Mouse (Mus musculus) liver, embryonic 13.5 days (tissue): ENCODE measurements at regions not wholly inside any gene's neighbourhood (a gene's known extent, or its start where the extent isn't known, plus 50 kb on each side); places are given as distances from the start of the nearest gene placed in this dataset.
A peak's percentile ranks its signal among the peaks of the same experiment; 100 is the strongest.

Experiments
- ATAC-seq: fragments of 200-750 bp; cut with Nextera tagmentation; 2 replicates; pipeline ENCODE4 v1.8.0; 2017; ENCODE audit warnings: low read depth, mild to moderate bottlenecking, moderate number of reproducible peaks, moderate library complexity
- DNase-seq: peaks from one replicate; pipeline ENCODE4 v3.0.0; 2022
- H3K27ac ChIP-seq: fragments of 300-500 bp; sonication (generic); 2 replicates; pipeline ENCODE4 v1.5.1; 2015; ENCODE audit warnings: moderate library complexity, mild to moderate bottlenecking, inconsistent platforms
- H3K27me3 ChIP-seq: fragments of 300-500 bp; sonication (generic); 2 replicates; pipeline ENCODE4 v1.6.1; 2015; ENCODE audit warnings: mild to moderate bottlenecking, inconsistent platforms
- H3K36me3 ChIP-seq: fragments of 300-500 bp; sonication (generic); 2 replicates; pipeline ENCODE4 v1.6.1; 2015; ENCODE audit warnings: mild to moderate bottlenecking, inconsistent platforms
- H3K4me1 ChIP-seq: fragments of 300-500 bp; sonication (generic); replicated peaks from 2 replicates; pipeline ENCODE4 v1.6.1; 2015; ENCODE audit warnings: inconsistent platforms
- H3K4me2 ChIP-seq: fragments of 300-500 bp; sonication (generic); 2 replicates; pipeline ENCODE4 v1.6.1; 2015; ENCODE audit warnings: inconsistent platforms, mild to moderate bottlenecking, moderate library complexity
- H3K4me3 ChIP-seq: fragments of 300-500 bp; sonication (generic); replicated peaks from 2 replicates; pipeline ENCODE4 v1.5.1; 2015; ENCODE audit warnings: mild to moderate bottlenecking, inconsistent platforms
- H3K9ac ChIP-seq: fragments of 300-500 bp; sonication (generic); 2 replicates; pipeline ENCODE4 v1.6.1; 2015; ENCODE audit warnings: mild to moderate bottlenecking, inconsistent platforms
- H3K9me3 ChIP-seq: fragments of 300-500 bp; sonication (generic); replicated peaks from 2 replicates; pipeline ENCODE4 v1.6.1; 2016; ENCODE audit warnings: inconsistent platforms
- WGBS: fragments of 180-500 bp; shearing (Covaris S2); methylation state at CpG from one replicate; pipeline ENCODE4 v1.1.7; 2015; ENCODE audit not compliant: insufficient replicate concordance; 5-methylcytosine and 5-hydroxymethylcytosine counted together

- WGBS: 64% methylated on average over 3 of the region's 3 CpGs
- Histone ChIP-seq H3K4me3 (no peak overlapping the region), H3K27me3 (no peaks in the 10 kb centered on the region), H3K27ac (no peak overlapping the region), H3K9me3 (no peaks in the 10 kb centered on the region), H3K9ac (no peak overlapping the region), H3K36me3 (no peaks in the 10 kb centered on the region), H3K4me1 (no peaks in the 10 kb centered on the region), H3K4me2 (no peak overlapping the region)
- DNase-seq (no peak), ATAC-seq (no peak)
Observed at GRCm38 (mm10) chr14:14596057-14596809, 105.8 kb upstream of the Slc4a7 start.

GRCm38 (mm10) chr14:14599586-14599985 is 102.5 kb upstream of the Slc4a7 start:
- H3K4me3 ChIP-seq: no peak overlapping the region
- H3K4me2 ChIP-seq: no peak overlapping the region
- H3K36me3 ChIP-seq: no peaks in the 10 kb centered on the region
- H3K4me1 ChIP-seq: no peaks in the 10 kb centered on the region
- DNase-seq: no peak
- no peak for ATAC-seq
- no peaks in the 10 kb centered on the region for H3K27me3 ChIP-seq
- no peak overlapping the region for H3K27ac ChIP-seq
- no peaks in the 10 kb centered on the region for H3K9me3 ChIP-seq
- WGBS: 28% methylated on average over 2 of the region's 2 CpGs
- H3K9ac ChIP-seq: no peak overlapping the region

- DNase-seq (no peak), ATAC-seq (no peak)
- H3K4me2 ChIP-seq: no peak overlapping the region
Observed at GRCm38 (mm10) chr14:14599990-14600389, 102.1 kb upstream of the Slc4a7 start.

GRCm38 (mm10) chr14:14603439-14603838 is 98.6 kb upstream of the Slc4a7 start:
- WGBS: 29% methylated on average over 1 of the region's 1 CpGs
- H3K27ac ChIP-seq: no peak overlapping the region
- DNase-seq: no peak
- no peak for ATAC-seq
- H3K4me2 ChIP-seq: no peak overlapping the region
- no peaks in the 10 kb centered on the region for H3K36me3 ChIP-seq
- H3K4me3 ChIP-seq: no peak overlapping the region
- H3K4me1 ChIP-seq: no peaks in the 10 kb centered on the region
- no peak overlapping the region for H3K9ac ChIP-seq
- no peaks in the 10 kb centered on the region for H3K9me3 ChIP-seq
- no peaks in the 10 kb centered on the region for H3K27me3 ChIP-seq

More at GRCm38 (mm10) chr14:14599990-14600389, 102.1 kb upstream of the Slc4a7 start:
- Histone ChIP-seq H3K27me3 (no peaks in the 10 kb centered on the region), H3K36me3 (no peaks in the 10 kb centered on the region), H3K9me3 (no peaks in the 10 kb centered on the region), H3K9ac (no peak overlapping the region), H3K27ac (no peak overlapping the region), H3K4me3 (no peak overlapping the region), H3K4me1 (no peaks in the 10 kb centered on the region)
- WGBS: 33% methylated on average over 6 of the region's 6 CpGs

GRCm38 (mm10) chr14:14607074-14607473 is 95.0 kb upstream of the Slc4a7 start:
- Histone ChIP-seq H3K4me2 (no peak overlapping the region), H3K9me3 (no peaks in the 10 kb centered on the region), H3K4me1 (no peaks in the 10 kb centered on the region), H3K9ac (no peak overlapping the region), H3K4me3 (no peak overlapping the region), H3K27me3 (no peaks in the 10 kb centered on the region), H3K27ac (no peak overlapping the region), H3K36me3 (no peaks in the 10 kb centered on the region)
- ATAC-seq (no peak), DNase-seq (no peak)
- WGBS: 77% methylated on average over 3 of the region's 3 CpGs

- DNase-seq (no peak), ATAC-seq (no peak)
- Histone ChIP-seq H3K9me3 (no peaks in the 10 kb centered on the region), H3K4me2 (no peak overlapping the region), H3K9ac (no peak overlapping the region), H3K4me3 (no peak overlapping the region), H3K27me3 (no peaks in the 10 kb centered on the region), H3K36me3 (no peaks in the 10 kb centered on the region), H3K4me1 (no peaks in the 10 kb centered on the region), H3K27ac (no peak overlapping the region)
- 46% methylated on average over 3 of the region's 3 CpGs for WGBS
Observed at GRCm38 (mm10) chr14:14612245-14612644, 89.8 kb upstream of the Slc4a7 start.

- DNase-seq (no peak), ATAC-seq (no peak)
- 69% methylated on average over 5 of the region's 5 CpGs for WGBS
- H3K27ac ChIP-seq: no peak overlapping the region
- no peaks in the 10 kb centered on the region for H3K27me3 ChIP-seq
- H3K36me3 ChIP-seq: no peaks in the 10 kb centered on the region
- H3K9ac ChIP-seq: no peak overlapping the region
- H3K4me2 ChIP-seq: no peak overlapping the region
- H3K4me3 ChIP-seq: no peak overlapping the region
- 0 out of 2 replicates have a peak, but pooled peaks cover 3% of the 10 kb centered on the region for H3K9me3 ChIP-seq
- no peaks in the 10 kb centered on the region for H3K4me1 ChIP-seq
Observed at GRCm38 (mm10) chr14:14620316-14620715, 81.8 kb upstream of the Slc4a7 start.

GRCm38 (mm10) chr14:14628673-14629072 is 73.4 kb upstream of the Slc4a7 start:
- 57% methylated on average over 1 of the region's 1 CpGs for WGBS

GRCm38 (mm10) chr14:14631750-14632149 is 70.3 kb upstream of the Slc4a7 start:
- H3K27me3 ChIP-seq: no peaks in the 10 kb centered on the region
- H3K9me3 ChIP-seq: no peaks in the 10 kb centered on the region
- peaks cover 21% of the 10 kb centered on the region for H3K4me1 ChIP-seq
- H3K36me3 ChIP-seq: no peaks in the 10 kb centered on the region
- no peak overlapping the region for H3K9ac ChIP-seq
- DNase-seq (no peak), ATAC-seq (peak; percentile 65)
- H3K4me2 ChIP-seq: peak overlapping the region; percentile 62; the same call in 1 of the 2 replicates
- no peak overlapping the region for H3K4me3 ChIP-seq
- 27% methylated on average over 6 of the region's 6 CpGs for WGBS
- H3K27ac ChIP-seq: no peak overlapping the region

More at GRCm38 (mm10) chr14:14628673-14629072, 73.4 kb upstream of the Slc4a7 start:
- Histone ChIP-seq H3K4me1 (peaks cover 19% of the 10 kb centered on the region), H3K9me3 (no peaks in the 10 kb centered on the region), H3K27me3 (no peaks in the 10 kb centered on the region), H3K4me3 (no peak overlapping the region), H3K9ac (no peak overlapping the region), H3K36me3 (no peaks in the 10 kb centered on the region), H3K27ac (no peak overlapping the region), H3K4me2 (no peak overlapping the region)
- DNase-seq (no peak), ATAC-seq (no peak)

- H3K4me1 ChIP-seq: peaks cover 21% of the 10 kb centered on the region
- no peaks in the 10 kb centered on the region for H3K27me3 ChIP-seq
- no peak for DNase-seq
- 2% methylated on average over 15 of the region's 15 CpGs for WGBS
- no peaks in the 10 kb centered on the region for H3K36me3 ChIP-seq
- H3K4me2 ChIP-seq: peak overlapping the region; percentile 62
- peak overlapping the region; percentile 54; the same call in 1 of the 2 replicates for H3K9ac ChIP-seq
- no peak overlapping the region for H3K27ac ChIP-seq
- peak overlapping the region; percentile 45 for H3K4me3 ChIP-seq
- H3K9me3 ChIP-seq: no peaks in the 10 kb centered on the region
- peak; percentile 50; the same call in 1 of the 2 replicates for ATAC-seq
Observed at GRCm38 (mm10) chr14:14632471-14632870, 69.6 kb upstream of the Slc4a7 start.

- Histone ChIP-seq H3K27me3 (no peaks in the 10 kb centered on the region), H3K36me3 (no peaks in the 10 kb centered on the region), H3K9me3 (no peaks in the 10 kb centered on the region), H3K4me3 (peak overlapping the region; percentile 45), H3K4me1 (peaks cover 21% of the 10 kb centered on the region), H3K4me2 (peak overlapping the region; percentile 62), H3K27ac (no peak overlapping the region), H3K9ac (peak overlapping the region; percentile 54)
- ATAC-seq: no peak
- 5% methylated on average over 22 of the region's 22 CpGs for WGBS
- DNase-seq: no peak
Observed at GRCm38 (mm10) chr14:14632951-14633931, 68.8 kb upstream of the Slc4a7 start.
